Mouse (Mus musculus) intestine, embryonic 16.5 days (tissue): ENCODE results near the gene Brca1. TPM values are rescaled to one million over a fixed set of nuclear protein-coding genes. Genes with fewer than 3 reads are reported as not detected.
"Not testable (repeated sequence)": the region's sequence is repeated elsewhere in the genome, so short reads cannot be mapped to it uniquely, and the experiment has no call there.

ENCODE experiments used
- ATAC-seq: fragments of 200-750 bp; cut with Nextera tagmentation; 2 replicates; pipeline ENCODE4 v1.8.0; 2017; ENCODE audit warnings: moderate TSS enrichment, moderate library complexity
- H3K27ac ChIP-seq: fragments of 300-500 bp; sonication (generic); 2 replicates; pipeline ENCODE4 v1.5.1; 2014; ENCODE audit warnings: mild to moderate bottlenecking, low read length
- H3K27me3 ChIP-seq: fragments of 300-500 bp; sonication (generic); replicated peaks from 2 replicates; pipeline ENCODE4 v1.6.1; 2014; ENCODE audit warnings: low read length, control low read depth, mixed read lengths; ENCODE audit not compliant: control insufficient read depth, insufficient read depth
- H3K36me3 ChIP-seq: fragments of 300-500 bp; sonication (generic); 2 replicates; pipeline ENCODE4 v1.6.1; 2014; ENCODE audit warnings: low read length, control low read depth; ENCODE audit not compliant: control insufficient read depth, insufficient read depth
- H3K4me1 ChIP-seq: fragments of 300-500 bp; sonication (generic); 2 replicates; pipeline ENCODE4 v1.6.1; 2014; ENCODE audit warnings: low read length, control low read depth, mixed read lengths; ENCODE audit not compliant: control insufficient read depth, insufficient read depth
- H3K4me2 ChIP-seq: fragments of 300-500 bp; sonication (generic); 2 replicates; pipeline ENCODE4 v1.6.1; 2014; ENCODE audit warnings: low read depth, low read length, control low read depth
- H3K4me3 ChIP-seq: fragments of 300-500 bp; sonication (generic); 2 replicates; pipeline ENCODE4 v1.5.1; 2014; ENCODE audit warnings: mild to moderate bottlenecking, low read length
- H3K9ac ChIP-seq: fragments of 300-500 bp; sonication (generic); 2 replicates; pipeline ENCODE4 v1.6.1; 2014; ENCODE audit warnings: low read depth, low read length
- H3K9me3 ChIP-seq: fragments of 300-500 bp; sonication (generic); 2 replicates; pipeline ENCODE4 v1.6.1; 2016; ENCODE audit warnings: low read length, control low read depth; ENCODE audit not compliant: control insufficient read depth
- WGBS: fragments of 180-500 bp; shearing (Covaris S2); extraction: QIAGEN DNeasy Blood & Tissue Kit; methylation state at CpG from one replicate; pipeline ENCODE4 v1.1.7; 2014; 5-methylcytosine and 5-hydroxymethylcytosine counted together
- polyA plus RNA-seq: library from polyadenylated mRNA; unstranded; fragments of >200 nt; fragmentation: Nextera tagmentation; extraction: Ambion mirVana; gene quantifications from 2 replicates; pipeline ENCODE4 v1.2.1, GENCODE M21; 2015

Gene Brca1
- polyA plus RNA-seq, 1 experiment from 2014 or later: 6.8 TPM

- peak within 1 kb of the TSS; percentile 85 for H3K27ac ChIP-seq
- peak within 1 kb of the TSS; percentile 83 for H3K4me3 ChIP-seq
- peak within 1 kb of the TSS; percentile 90 for H3K9ac ChIP-seq
- no peaks in the 10 kb centered on the region for H3K27me3 ChIP-seq
- H3K9me3 ChIP-seq: no peaks in the 10 kb centered on the region
- H3K4me1 ChIP-seq: peaks cover 17% of the 10 kb centered on the region
- peak; percentile 98 for ATAC-seq
- peak within 1 kb of the TSS; percentile 76 for H3K4me2 ChIP-seq
- WGBS: under 1% methylated on average over 42 of the region's 42 CpGs
- peaks cover 13% of the 10 kb centered on the region for H3K36me3 ChIP-seq
These were observed 109.5 kb downstream of the Brca1 start, which contains the start of gene Rpl27 for GRCm38 (mm10) chr11:101442127-101442693. Gene Rpl27 (plus strand): TSS chr11:101442298.

GRCm38 (mm10) chr11:101441450-101442126 is 110.2 kb downstream of the Brca1 start:
- WGBS: 33% methylated on average over 14 of the region's 15 CpGs
- H3K27ac ChIP-seq, H3K27me3 ChIP-seq, H3K9me3 ChIP-seq, H3K9ac ChIP-seq, ATAC-seq: not testable (repeated sequence)
- H3K36me3 ChIP-seq: peaks cover 13% of the 10 kb centered on the region
- peak overlapping the region; percentile 35 for H3K4me3 ChIP-seq
- peaks cover 17% of the 10 kb centered on the region for H3K4me1 ChIP-seq
- peak overlapping the region; percentile 62 for H3K4me2 ChIP-seq

Other genes starting within 250 kb of the Brca1 start
- 136 and 145 TPM in 2 replicates for gene Becn1, start 249.7 kb downstream of the Brca1 start, polyA plus RNA-seq
- gene Psme3, start 235.7 kb downstream of the Brca1 start, polyA plus RNA-seq: 119 and 125 TPM in 2 replicates
- 0.86 and 0.88 TPM in 2 replicates for gene Aoc2, start 226.9 kb downstream of the Brca1 start, polyA plus RNA-seq
- gene Aoc3, start 221.3 kb downstream of the Brca1 start, polyA plus RNA-seq: 2.4 and 2.7 TPM in 2 replicates
- 1.2 and 1.9 TPM in 2 replicates for gene G6pc, start 184.4 kb downstream of the Brca1 start, polyA plus RNA-seq
- gene Aarsd1, start 134.3 kb downstream of the Brca1 start, polyA plus RNA-seq: 53.6 and 64.0 TPM in 2 replicates
- gene Gm27029, start 127.2 kb downstream of the Brca1 start, polyA plus RNA-seq: 7.2 and 10.1 TPM in 2 replicates
- gene Rundc1, start 126.9 kb downstream of the Brca1 start, polyA plus RNA-seq: 16.6 and 19.1 TPM in 2 replicates
- gene Ptges3l, start 126.6 kb downstream of the Brca1 start, polyA plus RNA-seq: 11.1 and 12.4 TPM in 2 replicates
- gene Rpl27, start 109.7 kb downstream of the Brca1 start, polyA plus RNA-seq: 251 and 288 TPM in 2 replicates
- 29.7 and 31.1 TPM in 2 replicates for gene Ifi35, start 103.5 kb downstream of the Brca1 start, polyA plus RNA-seq
- gene Rnd2, start 87.0 kb downstream of the Brca1 start, polyA plus RNA-seq: 21.0 and 22.1 TPM in 2 replicates
- gene Vat1, start 85.7 kb downstream of the Brca1 start, polyA plus RNA-seq: 69.9 and 88.2 TPM in 2 replicates
- gene Nbr1, start 194 bp upstream of the Brca1 start, polyA plus RNA-seq: 56.2 and 65.5 TPM in 2 replicates
- 38.6 and 49.4 TPM in 2 replicates for gene Tmem106a, start 30.3 kb upstream of the Brca1 start, polyA plus RNA-seq
- gene Gm11634, start 47.3 kb upstream of the Brca1 start, polyA plus RNA-seq: not detected in 2 replicates
- gene Rdm1, start 75.2 kb upstream of the Brca1 start, polyA plus RNA-seq: 36.3 and 41.7 TPM in 2 replicates
- 6.6 and 6.9 TPM in 2 replicates for gene Arl4d, start 113.6 kb upstream of the Brca1 start, polyA plus RNA-seq
- 21.4 and 23.0 TPM in 2 replicates for gene Dhx8, start 181.0 kb upstream of the Brca1 start, polyA plus RNA-seq
- 3.8 and 4.8 TPM in 2 replicates for gene Etv4, start 233.4 kb upstream of the Brca1 start, polyA plus RNA-seq